Mouse (Mus musculus): ENCODE measurements around the gene Grhpr. TPM values are rescaled to one million over a fixed set of nuclear protein-coding genes. Genes with fewer than 3 reads are reported as not detected.

Gene Grhpr
- polyA plus RNA-seq, 1 experiment: 15.0 TPM

DNA sequence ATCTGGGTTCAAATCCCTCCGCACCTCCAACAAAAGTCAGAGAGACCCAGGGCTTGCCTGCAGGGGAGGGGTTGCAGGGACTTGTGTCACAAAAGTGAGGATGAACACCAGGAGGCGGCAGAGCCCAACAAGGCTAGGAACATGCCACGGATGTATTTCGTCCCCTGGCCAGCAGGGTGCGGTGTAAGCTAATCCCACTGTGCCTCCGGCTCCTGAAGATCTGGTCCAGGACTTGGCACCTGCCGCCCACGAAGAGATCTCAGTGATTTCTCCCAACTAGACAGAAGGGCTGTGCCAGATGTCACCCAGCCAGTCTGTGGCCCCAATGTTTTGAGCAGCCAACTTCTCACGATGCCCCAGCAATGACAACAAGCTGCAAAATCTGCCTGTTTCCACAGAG lies 7.7 kb upstream of the Grhpr start:
- Histone ChIP-seq H3K27ac (ENCODE audit: insufficient read depth, low read length) (no peak overlapping the region), H3K4me1 (ENCODE audit: control insufficient read depth, insufficient read depth, low read length) (no peaks in the 10 kb centered on the region), H3K4me3 (ENCODE audit: insufficient read depth, low read length) (no peak overlapping the region)
- peak; percentile 96 for TF ChIP-seq CTCF (IDR thresholded peaks at IDR 0.05; ENCODE audit: borderline replicate concordance, insufficient read depth, low read length)
- no peak for TF ChIP-seq POLR2A (IDR thresholded peaks at IDR 0.05; ENCODE audit: low read depth, low read length)

DNA sequence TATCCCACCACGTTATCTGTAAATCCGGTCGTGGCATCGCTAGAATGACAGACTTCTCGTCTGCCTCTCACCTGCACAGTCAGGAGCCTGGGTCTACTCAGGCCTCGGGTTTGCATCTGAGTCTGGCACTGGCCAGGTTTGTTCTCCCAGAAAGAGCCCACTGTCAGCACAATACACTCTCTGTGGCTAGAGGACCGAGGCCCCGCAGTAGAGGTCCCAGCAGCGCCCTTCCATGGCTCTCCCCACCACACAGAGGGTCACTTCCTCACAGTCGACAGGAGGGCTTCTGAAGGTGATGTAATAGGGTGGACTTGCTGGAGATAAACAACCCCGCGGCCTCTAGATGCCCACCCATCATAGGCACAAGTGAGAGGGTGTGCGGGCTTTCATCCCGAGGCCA lies 7.3 kb upstream of the Grhpr start:
- H3K4me3 ChIP-seq (ENCODE audit: insufficient read depth, low read length): no peak overlapping the region
- no peak for TF ChIP-seq POLR2A (IDR thresholded peaks at IDR 0.05; ENCODE audit: low read depth, low read length)
- H3K27ac ChIP-seq (ENCODE audit: insufficient read depth, low read length): no peak overlapping the region
- H3K4me1 ChIP-seq (ENCODE audit: control insufficient read depth, insufficient read depth, low read length): no peaks in the 10 kb centered on the region

GRCm38 (mm10) chr4:44974331-44974730 lies 6.9 kb upstream of the Grhpr start:
- Histone ChIP-seq H3K4me3 (ENCODE audit: insufficient read depth, low read length) (no peak overlapping the region), H3K4me1 (ENCODE audit: control insufficient read depth, insufficient read depth, low read length) (no peaks in the 10 kb centered on the region), H3K27ac (ENCODE audit: insufficient read depth, low read length) (no peak overlapping the region)
- TF ChIP-seq CTCF (IDR thresholded peaks at IDR 0.05; ENCODE audit: borderline replicate concordance, insufficient read depth, low read length) (no peak), POLR2A (IDR thresholded peaks at IDR 0.05; ENCODE audit: low read depth, low read length) (no peak)

DNA sequence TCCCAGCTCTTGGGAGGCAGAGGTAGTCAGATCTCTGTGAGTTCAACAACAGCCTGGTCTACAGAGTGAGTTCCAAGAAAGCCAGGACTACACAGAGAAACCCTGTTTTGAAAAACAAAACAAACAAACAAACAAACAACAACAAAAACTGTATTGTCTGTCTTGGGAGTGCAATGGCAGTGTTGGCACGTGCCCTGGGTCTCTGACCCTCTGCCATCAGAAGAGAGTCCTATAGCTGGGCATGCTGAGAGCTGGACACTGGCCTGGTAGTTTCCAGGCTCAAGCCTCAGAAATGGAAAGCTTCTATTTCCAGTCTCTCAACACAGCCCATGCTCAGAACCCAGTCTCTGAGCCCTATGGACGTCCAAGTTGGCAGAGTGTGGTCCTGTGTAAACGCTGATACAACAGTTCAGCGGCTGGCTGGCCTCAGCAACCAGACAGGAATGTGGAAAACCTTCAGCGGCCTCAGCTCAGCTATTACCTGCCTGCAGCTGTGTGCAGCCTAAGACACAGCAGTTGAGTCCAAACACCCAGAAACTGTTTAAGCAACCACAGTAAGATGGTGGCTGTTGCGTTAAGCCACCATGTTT lies 5.1 kb upstream of the Grhpr start:
- TF ChIP-seq CTCF (IDR thresholded peaks at IDR 0.05; ENCODE audit: borderline replicate concordance, insufficient read depth, low read length): no peak
- TF ChIP-seq POLR2A (IDR thresholded peaks at IDR 0.05; ENCODE audit: low read depth, low read length): no peak
- Histone ChIP-seq H3K4me1 (ENCODE audit: control insufficient read depth, insufficient read depth, low read length) (no peaks in the 10 kb centered on the region), H3K4me3 (ENCODE audit: insufficient read depth, low read length) (no peak overlapping the region), H3K27ac (ENCODE audit: insufficient read depth, low read length) (no peak overlapping the region)

DNA sequence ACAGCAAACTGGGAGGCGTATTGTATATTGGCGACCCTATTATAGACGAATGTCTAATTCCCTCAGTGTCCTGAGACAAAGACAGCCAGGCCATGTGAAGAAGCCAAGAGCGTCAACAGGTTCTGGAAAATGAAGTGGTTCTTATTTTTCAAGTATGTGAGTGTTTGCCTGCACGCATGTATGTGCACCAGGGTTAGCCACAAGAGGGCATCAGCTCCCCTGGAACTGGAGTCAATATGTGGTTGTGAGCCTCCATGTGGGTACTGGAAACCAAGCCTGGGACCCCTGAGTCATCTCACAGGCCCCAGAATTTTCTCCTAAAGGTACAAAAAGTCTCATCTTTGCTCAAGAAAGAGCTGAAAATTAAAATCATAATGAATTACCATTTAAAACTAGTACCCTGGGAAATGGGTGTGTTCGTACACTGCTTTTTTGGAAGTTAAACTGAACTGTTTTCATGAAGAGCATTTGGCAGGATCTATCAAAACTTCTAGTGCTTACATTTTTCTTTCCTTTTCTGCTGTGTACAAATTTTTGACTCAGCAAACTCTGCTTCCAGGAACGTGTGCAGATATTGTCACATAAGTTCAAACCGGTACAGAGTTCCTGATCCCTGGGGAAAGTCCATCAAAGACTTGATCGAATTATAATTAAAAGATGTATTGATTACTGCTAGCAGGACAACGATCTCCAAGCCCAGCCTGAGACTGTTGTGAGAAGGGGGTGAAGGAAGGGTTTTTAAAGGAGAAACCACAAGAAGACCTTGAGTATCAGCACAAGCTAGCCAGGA lies 4.1 kb upstream of the Grhpr start:
- Histone ChIP-seq H3K4me1 (ENCODE audit: control insufficient read depth, insufficient read depth, low read length) (no peaks in the 10 kb centered on the region), H3K27ac (ENCODE audit: insufficient read depth, low read length) (no peak overlapping the region), H3K4me3 (ENCODE audit: insufficient read depth, low read length) (no peak overlapping the region)
- no peak for TF ChIP-seq POLR2A (IDR thresholded peaks at IDR 0.05; ENCODE audit: low read depth, low read length)
- peak; percentile 5; the same call in 1 of the 2 replicates for TF ChIP-seq CTCF (IDR thresholded peaks at IDR 0.05; ENCODE audit: borderline replicate concordance, insufficient read depth, low read length)

GRCm38 (mm10) chr4:44978175-44978574 lies 3.0 kb upstream of the Grhpr start:
- Histone ChIP-seq H3K4me1 (ENCODE audit: control insufficient read depth, insufficient read depth, low read length) (no peaks in the 10 kb centered on the region; the same call in 1 of the 2 replicates), H3K27ac (ENCODE audit: insufficient read depth, low read length) (no peak overlapping the region), H3K4me3 (ENCODE audit: insufficient read depth, low read length) (no peak overlapping the region)
- TF ChIP-seq POLR2A (IDR thresholded peaks at IDR 0.05; ENCODE audit: low read depth, low read length) (no peak), CTCF (IDR thresholded peaks at IDR 0.05; ENCODE audit: borderline replicate concordance, insufficient read depth, low read length) (no peak)

- Histone ChIP-seq H3K4me1 (ENCODE audit: control insufficient read depth, insufficient read depth, low read length) (no peaks in the 10 kb centered on the region; the same call in 1 of the 2 replicates), H3K4me3 (ENCODE audit: insufficient read depth, low read length) (no peak overlapping the region), H3K27ac (ENCODE audit: insufficient read depth, low read length) (no peak overlapping the region)
- TF ChIP-seq POLR2A (IDR thresholded peaks at IDR 0.05; ENCODE audit: low read depth, low read length) (no peak), CTCF (IDR thresholded peaks at IDR 0.05; ENCODE audit: borderline replicate concordance, insufficient read depth, low read length) (no peak)
These were observed 1.3 kb upstream of the Grhpr start for GRCm38 (mm10) chr4:44979794-44980338.

DNA sequence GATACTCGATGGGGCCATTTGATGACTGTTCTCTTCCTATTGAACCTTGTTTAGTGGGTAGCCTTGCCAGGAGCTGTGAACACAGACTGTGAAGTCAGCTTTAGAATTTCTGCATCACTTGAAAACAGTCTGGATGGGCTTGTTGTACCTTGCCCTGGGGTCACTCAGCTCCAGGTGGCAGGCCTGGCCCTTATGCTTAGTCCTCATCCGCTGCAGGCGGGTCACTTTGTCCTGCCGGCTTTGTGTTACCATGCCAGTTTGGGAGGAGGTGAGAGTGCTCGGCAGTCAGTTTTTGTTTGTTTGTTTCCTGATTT lies 736 bp downstream of the Grhpr start:
- Histone ChIP-seq H3K4me3 (ENCODE audit: insufficient read depth, low read length) (peak overlapping the region; percentile 65), H3K27ac (ENCODE audit: insufficient read depth, low read length) (no peak overlapping the region), H3K4me1 (ENCODE audit: control insufficient read depth, insufficient read depth, low read length) (no peaks in the 10 kb centered on the region; the same call in 1 of the 2 replicates)
- TF ChIP-seq POLR2A (IDR thresholded peaks at IDR 0.05; ENCODE audit: low read depth, low read length): no peak
- TF ChIP-seq CTCF (IDR thresholded peaks at IDR 0.05; ENCODE audit: borderline replicate concordance, insufficient read depth, low read length): no peak

- Histone ChIP-seq H3K4me3 (ENCODE audit: insufficient read depth, low read length) (0 out of 2 replicates have a peak overlapping the region, but pooled peaks have one; percentile 65), H3K4me1 (ENCODE audit: control insufficient read depth, insufficient read depth, low read length) (no peaks in the 10 kb centered on the region; the same call in 1 of the 2 replicates), H3K27ac (ENCODE audit: insufficient read depth, low read length) (no peak overlapping the region)
- TF ChIP-seq CTCF (IDR thresholded peaks at IDR 0.05; ENCODE audit: borderline replicate concordance, insufficient read depth, low read length) (no peak), POLR2A (IDR thresholded peaks at IDR 0.05; ENCODE audit: low read depth, low read length) (no peak)
These were observed 1.4 kb downstream of the Grhpr start for GRCm38 (mm10) chr4:44982440-44983130.
